Mouse (Mus musculus): Measurements from ENCODE around the gene Foxj3. TPM values are rescaled to one million over a fixed set of nuclear protein-coding genes. Genes with fewer than 3 reads are reported as not detected.

Gene Foxj3
- polyA plus RNA-seq, 1 experiment from 2014 or later: 21.5 TPM

DNA sequence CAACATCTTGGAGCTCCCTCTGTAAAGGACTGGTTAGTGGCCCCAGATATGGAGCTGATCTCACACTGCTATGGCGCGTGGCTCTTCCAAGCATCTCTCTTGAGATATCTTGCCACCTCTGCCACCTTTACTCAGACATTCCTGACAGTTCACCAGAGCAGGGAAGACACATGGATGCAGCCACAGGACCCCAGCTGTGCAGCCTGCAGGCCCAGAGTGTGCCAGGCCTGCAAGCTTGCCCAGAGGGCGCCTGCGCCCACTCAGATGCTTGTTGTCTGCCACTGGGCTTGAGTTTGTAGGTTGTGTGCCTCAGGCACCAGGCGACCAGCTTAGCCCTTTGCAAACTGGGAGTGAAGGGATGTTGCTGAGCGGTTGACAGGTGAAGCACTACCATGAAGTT is 133.9 kb downstream of the Foxj3 start:
- Histone ChIP-seq H3K27me3 (ENCODE audit: control insufficient read depth, insufficient read depth, low read length) (no peaks in the 10 kb centered on the region), H3K4me3 (ENCODE audit: low read length) (no peak overlapping the region), H3K27ac (ENCODE audit: low read length) (no peak overlapping the region), H3K4me1 (ENCODE audit: control insufficient read depth, insufficient read depth, low read length) (peaks cover 13% of the 10 kb centered on the region; the same call in 1 of the 2 replicates), H3K36me3 (ENCODE audit: control insufficient read depth, insufficient read depth) (no peaks in the 10 kb centered on the region), H3K9me3 (replicated peaks; ENCODE audit: control insufficient read depth, low read length) (no peaks in the 10 kb centered on the region), H3K4me2 (ENCODE audit: low read depth, low read length) (no peak overlapping the region), H3K9ac (ENCODE audit: low read length) (no peak overlapping the region)
- WGBS: 80% methylated on average over 6 of the region's 6 CpGs
- no peak for ATAC-seq (replicated peaks; ENCODE audit: extremely low read depth, insufficient read depth, low FRiP score)

DNA sequence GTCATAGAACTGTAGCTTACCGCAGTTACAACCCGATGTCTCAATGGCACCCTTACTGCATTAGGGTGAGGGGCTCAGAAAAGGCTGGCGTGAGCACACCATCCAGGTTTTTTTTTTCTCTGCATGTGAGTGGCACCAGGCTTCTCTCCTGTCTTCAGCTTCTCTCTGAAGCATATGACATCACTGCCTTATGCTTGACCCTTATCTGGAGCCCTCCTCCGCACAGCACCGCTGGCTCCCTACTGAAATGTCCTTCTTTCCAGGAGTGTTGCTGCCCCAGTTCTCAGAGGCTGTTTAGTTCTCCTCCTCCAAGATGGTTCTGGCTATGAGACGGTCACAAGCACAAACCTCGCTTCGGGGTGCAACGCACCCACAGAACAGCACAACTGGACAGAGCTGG is 134.4 kb downstream of the Foxj3 start:
- Histone ChIP-seq H3K4me1 (ENCODE audit: control insufficient read depth, insufficient read depth, low read length) (peaks cover 9% of the 10 kb centered on the region; the same call in 1 of the 2 replicates), H3K36me3 (ENCODE audit: control insufficient read depth, insufficient read depth) (no peaks in the 10 kb centered on the region), H3K27ac (ENCODE audit: low read length) (no peak overlapping the region), H3K27me3 (ENCODE audit: control insufficient read depth, insufficient read depth, low read length) (no peaks in the 10 kb centered on the region), H3K4me3 (ENCODE audit: low read length) (no peak overlapping the region), H3K4me2 (ENCODE audit: low read depth, low read length) (no peak overlapping the region), H3K9me3 (replicated peaks; ENCODE audit: control insufficient read depth, low read length) (no peaks in the 10 kb centered on the region), H3K9ac (ENCODE audit: low read length) (no peak overlapping the region)
- WGBS: 66% methylated on average over 9 of the region's 9 CpGs
- no peak for ATAC-seq (replicated peaks; ENCODE audit: extremely low read depth, insufficient read depth, low FRiP score)

DNA sequence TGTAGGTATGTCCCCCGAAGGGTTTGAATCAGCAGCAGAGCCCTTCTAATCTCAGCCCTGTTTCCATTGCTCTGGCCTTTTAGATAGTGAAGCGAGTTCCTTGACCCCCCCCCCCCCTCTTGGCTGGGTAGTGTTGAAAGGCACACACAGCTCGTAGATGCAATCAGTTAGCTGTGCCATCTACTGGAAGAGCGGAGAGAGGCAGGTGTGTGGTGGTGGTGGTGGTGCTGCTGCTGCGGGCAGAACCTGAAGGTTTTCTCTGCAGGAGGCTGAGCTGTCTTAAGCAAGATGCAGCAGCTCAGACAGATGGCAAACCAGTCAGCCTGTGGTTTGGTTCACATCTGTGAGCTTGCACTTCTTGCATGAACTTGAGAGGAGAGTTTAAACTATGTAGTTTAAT is 135.9 kb downstream of the Foxj3 start:
- H3K9ac ChIP-seq (ENCODE audit: low read length): no peak overlapping the region
- no peaks in the 10 kb centered on the region for H3K36me3 ChIP-seq (ENCODE audit: control insufficient read depth, insufficient read depth)
- no peak overlapping the region for H3K4me2 ChIP-seq (ENCODE audit: low read depth, low read length)
- H3K4me3 ChIP-seq (ENCODE audit: low read length): no peak overlapping the region
- peaks cover 8% of the 10 kb centered on the region; the same call in 1 of the 2 replicates for H3K4me1 ChIP-seq (ENCODE audit: control insufficient read depth, insufficient read depth, low read length)
- H3K27me3 ChIP-seq (ENCODE audit: control insufficient read depth, insufficient read depth, low read length): no peaks in the 10 kb centered on the region
- WGBS: 18% methylated on average over 5 of the region's 5 CpGs
- 0 out of 2 replicates have a peak, but pooled peaks have one; percentile 40 for ATAC-seq (replicated peaks; ENCODE audit: extremely low read depth, insufficient read depth, low FRiP score)
- H3K9me3 ChIP-seq (replicated peaks; ENCODE audit: control insufficient read depth, low read length): no peaks in the 10 kb centered on the region
- no peak overlapping the region for H3K27ac ChIP-seq (ENCODE audit: low read length)

Other genes with a start within 250 kb of the Foxj3 start
- gene Ybx1, start 242.4 kb upstream of the Foxj3 start, polyA plus RNA-seq (2015; fragmentation: Nextera tagmentation; extraction: Ambion mirVana): 501 and 547 TPM in 2 replicates
- gene Ppih, start 216.5 kb upstream of the Foxj3 start, polyA plus RNA-seq (2015; fragmentation: Nextera tagmentation; extraction: Ambion mirVana): 36.7 and 43.2 TPM in 2 replicates
- gene Ccdc30, start 121.5 kb upstream of the Foxj3 start, polyA plus RNA-seq (2015; fragmentation: Nextera tagmentation; extraction: Ambion mirVana): 3.8 and 4.0 TPM in 2 replicates
- 30.3 and 32.6 TPM in 2 replicates for gene Ppcs, start 114.6 kb upstream of the Foxj3 start, polyA plus RNA-seq (2015; fragmentation: Nextera tagmentation; extraction: Ambion mirVana)
- gene Zmynd12, start 114.2 kb upstream of the Foxj3 start, polyA plus RNA-seq (2015; fragmentation: Nextera tagmentation; extraction: Ambion mirVana): 0.28 and 0.42 TPM in 2 replicates
- 4.5 and 4.6 TPM in 2 replicates for gene Rimkla, start 44.4 kb upstream of the Foxj3 start, polyA plus RNA-seq (2015; fragmentation: Nextera tagmentation; extraction: Ambion mirVana)
- 3.1 and 5.6 TPM in 2 replicates for gene Frg2f1, start 2.5 kb downstream of the Foxj3 start, polyA plus RNA-seq (2015; fragmentation: Nextera tagmentation; extraction: Ambion mirVana)
- 1.5 TPM in 1 of 2 replicates, not detected in the other for gene Guca2a, start 100.7 kb downstream of the Foxj3 start, polyA plus RNA-seq (2015; fragmentation: Nextera tagmentation; extraction: Ambion mirVana)
- 2.4 TPM in 1 of 2 replicates, not detected in the other for gene Guca2b, start 122.0 kb downstream of the Foxj3 start, polyA plus RNA-seq (2015; fragmentation: Nextera tagmentation; extraction: Ambion mirVana)
- 6.1 and 9.4 TPM in 2 replicates for gene Hivep3, start 196.8 kb downstream of the Foxj3 start, polyA plus RNA-seq (2015; fragmentation: Nextera tagmentation; extraction: Ambion mirVana)